Mouse (Mus musculus) heart, embryonic 12.5 days (tissue): Measurements from ENCODE around the gene Tns2. TPM values are rescaled to one million over a fixed set of nuclear protein-coding genes. Genes with fewer than 3 reads are reported as not detected.

Experiments used
- ATAC-seq: fragments of 200-750 bp; cut with Nextera tagmentation; 2 replicates; pipeline ENCODE4 v1.8.0; 2017; ENCODE audit warnings: moderate TSS enrichment, moderate library complexity; ENCODE audit not compliant: insufficient number of reproducible peaks, low FRiP score
- H3K27ac ChIP-seq: fragments of 300-500 bp; sonication (generic); 2 replicates; pipeline ENCODE4 v1.5.1; 2016; ENCODE audit warnings: mild to moderate bottlenecking, moderate library complexity; ENCODE audit not compliant: poor library complexity, severe bottlenecking
- H3K27me3 ChIP-seq: fragments of 300-500 bp; sonication (generic); replicated peaks from 2 replicates; pipeline ENCODE4 v1.6.1; 2016; ENCODE audit warnings: mild to moderate bottlenecking, moderate library complexity
- H3K36me3 ChIP-seq: fragments of 300-500 bp; sonication (generic); 2 replicates; pipeline ENCODE4 v1.6.1; 2016; ENCODE audit warnings: mild to moderate bottlenecking, moderate library complexity
- H3K4me1 ChIP-seq: fragments of 300-500 bp; sonication (generic); replicated peaks from 2 replicates; pipeline ENCODE4 v1.6.1; 2016; ENCODE audit warnings: mild to moderate bottlenecking
- H3K4me2 ChIP-seq: fragments of 300-500 bp; sonication (generic); 2 replicates; pipeline ENCODE4 v1.6.1; 2016; ENCODE audit warnings: mild to moderate bottlenecking, moderate library complexity
- H3K4me3 ChIP-seq: fragments of 300-500 bp; sonication (generic); 2 replicates; pipeline ENCODE4 v1.5.1; 2016; ENCODE audit warnings: mild to moderate bottlenecking
- H3K9ac ChIP-seq: fragments of 300-500 bp; sonication (generic); 2 replicates; pipeline ENCODE4 v1.6.1; 2016; ENCODE audit warnings: mild to moderate bottlenecking, moderate library complexity
- H3K9me3 ChIP-seq: fragments of 300-500 bp; sonication (generic); replicated peaks from 2 replicates; pipeline ENCODE4 v1.6.1; 2016; ENCODE audit warnings: mild to moderate bottlenecking, moderate library complexity
- WGBS: fragments of 180-500 bp; shearing (Covaris S2); methylation state at CpG from one replicate; pipeline ENCODE4 v1.1.7; 2016; 5-methylcytosine and 5-hydroxymethylcytosine counted together
- polyA plus RNA-seq: library from polyadenylated mRNA; unstranded; fragments of >200 nt; fragmentation: Nextera tagmentation; extraction: Ambion mirVana; gene quantifications from 2 replicates; pipeline ENCODE4 v1.2.1, GENCODE M21; 2016

Tns2 gene
- polyA plus RNA-seq, 1 experiment from 2014 or later, result 35.3 TPM

- 46% methylated on average over 3 of the region's 3 CpGs for WGBS
These were observed 63.9 kb downstream of the Tns2 start for GRCm38 (mm10) chr15:102163900-102164693.

GRCm38 (mm10) chr15:102165468-102166100 lies 65.4 kb downstream of the Tns2 start:
- Histone ChIP-seq H3K4me3 (no peak overlapping the region), H3K9me3 (no peaks in the 10 kb centered on the region), H3K9ac (no peak overlapping the region), H3K36me3 (no peaks in the 10 kb centered on the region), H3K27ac (no peak overlapping the region), H3K4me1 (peaks cover 14% of the 10 kb centered on the region), H3K4me2 (no peak overlapping the region), H3K27me3 (0 out of 2 replicates have a peak, but pooled peaks cover 13% of the 10 kb centered on the region)
- WGBS, result 38% methylated on average over 6 of the region's 6 CpGs
- no peak for ATAC-seq

More at GRCm38 (mm10) chr15:102163900-102164693, 63.9 kb downstream of the Tns2 start:
- H3K4me2 ChIP-seq, result no peak overlapping the region
- ATAC-seq, result no peak
- H3K36me3 ChIP-seq, result no peaks in the 10 kb centered on the region
- 0 out of 2 replicates have a peak, but pooled peaks cover 14% of the 10 kb centered on the region for H3K27me3 ChIP-seq
- no peak overlapping the region for H3K27ac ChIP-seq
- no peak overlapping the region for H3K4me3 ChIP-seq
- H3K9ac ChIP-seq, result no peak overlapping the region
- H3K4me1 ChIP-seq, result peaks cover 14% of the 10 kb centered on the region
- H3K9me3 ChIP-seq, result no peaks in the 10 kb centered on the region

Other genes starting within 250 kb of the Tns2 start
- gene Krt1, start 249.6 kb upstream of the Tns2 start, polyA plus RNA-seq, result 0.63 and 0.76 TPM in 2 replicates
- gene Krt77, start 230.7 kb upstream of the Tns2 start, polyA plus RNA-seq, result not detected in 2 replicates
- gene Krt76, start 207.5 kb upstream of the Tns2 start, polyA plus RNA-seq, result not detected in 2 replicates
- not detected in 2 replicates for gene Krt4, start 175.7 kb upstream of the Tns2 start, polyA plus RNA-seq
- 1.2 and 1.6 TPM in 2 replicates for gene Krt79, start 160.1 kb upstream of the Tns2 start, polyA plus RNA-seq
- not detected in 2 replicates for gene Krt78, start 146.1 kb upstream of the Tns2 start, polyA plus RNA-seq
- gene Krt8, start 95.9 kb upstream of the Tns2 start, polyA plus RNA-seq, result 20.1 and 27.2 TPM in 2 replicates
- gene Krt18, start 72.2 kb upstream of the Tns2 start, polyA plus RNA-seq, result 30.8 and 38.0 TPM in 2 replicates
- gene Eif4b, start 26.6 kb upstream of the Tns2 start, polyA plus RNA-seq, result 79.9 and 80.2 TPM in 2 replicates
- gene Spryd3, start 35.8 kb downstream of the Tns2 start, polyA plus RNA-seq, result 19.8 and 20.9 TPM in 2 replicates
- gene Igfbp6, start 43.9 kb downstream of the Tns2 start, polyA plus RNA-seq, result 1.7 and 2.5 TPM in 2 replicates
- 0.87 and 1.2 TPM in 2 replicates for gene Soat2, start 50.1 kb downstream of the Tns2 start, polyA plus RNA-seq
- 47.3 and 48.6 TPM in 2 replicates for gene Zfp740, start 102.8 kb downstream of the Tns2 start, polyA plus RNA-seq
- gene Csad, start 104.3 kb downstream of the Tns2 start, polyA plus RNA-seq, result 39.1 and 39.4 TPM in 2 replicates
- gene Itgb7, start 131.5 kb downstream of the Tns2 start, polyA plus RNA-seq, result 0.38 and 0.72 TPM in 2 replicates
- 12.0 TPM in 2 replicates for gene Rarg, start 157.1 kb downstream of the Tns2 start, polyA plus RNA-seq
- 0.19 TPM in 1 of 2 replicates, not detected in the other for gene Gm9918, start 170.2 kb downstream of the Tns2 start, polyA plus RNA-seq
- gene Mfsd5, start 179.0 kb downstream of the Tns2 start, polyA plus RNA-seq, result 46.2 and 48.2 TPM in 2 replicates
- 24.0 and 26.1 TPM in 2 replicates for gene Espl1, start 195.9 kb downstream of the Tns2 start, polyA plus RNA-seq
- 267 and 273 TPM in 2 replicates for gene Pfdn5, start 225.7 kb downstream of the Tns2 start, polyA plus RNA-seq
- 58.8 and 60.7 TPM in 2 replicates for gene Myg1, start 231.3 kb downstream of the Tns2 start, polyA plus RNA-seq